Mouse (Mus musculus) C2C12 (cell line): ENCODE measurements around the gene Zc3h12a.

Experiments used
- CEBPB ChIP-seq: IDR thresholded peaks from one replicate; pipeline ENCODE4 v1.6.1; 2011; ENCODE audit warnings: low read depth, mild to moderate bottlenecking, control low read depth, moderate library complexity
- CTCF ChIP-seq: IDR thresholded peaks from one replicate; pipeline ENCODE4 v1.5.1; 2011; ENCODE audit not compliant: control insufficient read depth, insufficient read depth, insufficient read length
- MAX ChIP-seq: IDR thresholded peaks from one replicate; pipeline ENCODE4 v1.6.1; 2011; ENCODE audit warnings: mild to moderate bottlenecking, control low read depth

- TF ChIP-seq MAX (no peak), CTCF (no peak), CEBPB (no peak)
These were observed 20.3 kb upstream of the Zc3h12a start for GRCm38 (mm10) chr4:125147970-125148369.
